Mouse (Mus musculus): Measurements from ENCODE around the gene Gsg1l. TPM values are rescaled to one million over a fixed set of nuclear protein-coding genes. Genes with fewer than 3 reads are reported as not detected.

Gene Gsg1l
- total RNA-seq, 2 experiments from 2014 or later = 14.3 to 14.4 TPM

GRCm38 (mm10) chr7:125989489-125989888, 92.7 kb downstream of the Gsg1l start:
- DNase-seq (ENCODE audit: extremely low spot score in 1 of 2, low spot score in 1 of 2) = no peak

- no peak for DNase-seq (ENCODE audit: extremely low spot score in 1 of 2, low spot score in 1 of 2)
Observed at GRCm38 (mm10) chr7:125988326-125988725, 93.9 kb downstream of the Gsg1l start.

- no peak for DNase-seq (ENCODE audit: extremely low spot score in 1 of 2, low spot score in 1 of 2)
Observed at GRCm38 (mm10) chr7:125987117-125987516, 95.1 kb downstream of the Gsg1l start.

GRCm38 (mm10) chr7:125985565-125985964, 96.6 kb downstream of the Gsg1l start:
- no peak for DNase-seq (ENCODE audit: extremely low spot score in 1 of 2, low spot score in 1 of 2)

- no peak for DNase-seq (ENCODE audit: extremely low spot score in 1 of 2, low spot score in 1 of 2)
Observed at GRCm38 (mm10) chr7:125983902-125984841, 98.0 kb downstream of the Gsg1l start.

DNA sequence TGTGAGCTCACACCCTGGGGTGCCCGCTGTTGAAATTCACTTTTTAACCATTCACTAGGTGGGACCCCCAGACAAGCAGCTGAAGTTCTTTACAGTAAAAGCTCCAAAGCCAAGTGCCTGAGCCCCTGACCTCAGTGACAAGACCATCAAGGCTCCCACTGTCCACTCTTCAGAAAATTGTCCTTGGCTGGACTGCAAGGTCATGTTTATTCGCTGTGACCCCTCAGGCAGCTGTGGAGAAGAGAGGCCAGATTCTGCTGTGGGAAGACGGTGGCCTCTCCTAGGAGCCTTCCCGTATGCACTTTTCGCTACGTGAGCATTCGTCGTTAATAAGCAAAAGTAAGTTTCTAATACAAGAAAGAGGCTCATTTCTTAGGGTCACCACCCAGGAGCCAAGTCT, 102.6 kb downstream of the Gsg1l start:
- DNase-seq (ENCODE audit: extremely low spot score in 1 of 2, low spot score in 1 of 2) = no peak

DNA sequence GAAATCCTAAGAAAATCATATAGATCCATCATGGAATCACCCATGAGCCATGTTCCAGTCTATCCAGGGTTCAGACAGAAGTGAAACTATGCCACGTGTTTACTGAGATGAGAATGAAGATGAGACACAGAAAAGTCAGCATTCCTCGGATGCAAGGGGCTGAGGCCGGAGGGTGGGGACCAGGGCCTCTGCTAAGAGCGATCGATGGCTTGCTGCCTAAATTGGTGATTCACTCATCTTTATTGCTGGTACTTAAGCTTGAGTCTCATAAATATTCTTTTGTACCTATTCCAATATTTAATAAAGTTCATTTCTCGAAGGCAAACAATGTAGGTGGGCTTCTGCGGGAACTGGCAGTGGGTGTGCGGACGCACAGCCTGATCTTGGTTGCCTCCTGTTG, 105.5 kb downstream of the Gsg1l start:
- DNase-seq (ENCODE audit: extremely low spot score in 1 of 2, low spot score in 1 of 2) = no peak

DNA sequence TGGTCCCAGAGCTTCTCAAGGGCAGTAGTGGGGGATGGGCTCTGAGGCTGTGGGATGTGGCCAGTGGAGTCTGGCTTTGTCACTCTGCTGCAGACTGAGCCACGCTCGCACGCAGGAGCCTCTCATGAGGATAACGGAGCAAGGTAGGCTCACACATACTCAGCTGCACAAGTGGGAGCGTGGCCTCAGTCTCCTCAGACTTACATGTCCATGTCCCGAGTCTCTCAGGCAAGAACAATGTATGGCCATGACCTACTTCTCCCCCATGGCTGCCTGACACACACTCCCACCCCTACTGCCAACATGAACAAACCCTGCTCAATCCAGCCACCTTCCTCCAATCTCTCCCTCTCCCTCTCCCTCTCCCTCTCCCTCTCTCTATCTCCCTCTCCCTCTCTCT, 106.8 kb downstream of the Gsg1l start:
- DNase-seq (ENCODE audit: extremely low spot score in 1 of 2, low spot score in 1 of 2) = no peak

- DNase-seq (ENCODE audit: extremely low spot score in 1 of 2, low spot score in 1 of 2) = no peak
Observed at GRCm38 (mm10) chr7:125973874-125974273, 108.3 kb downstream of the Gsg1l start.

- no peak for DNase-seq (ENCODE audit: extremely low spot score in 1 of 2, low spot score in 1 of 2)
Observed at GRCm38 (mm10) chr7:125972776-125973175, 109.4 kb downstream of the Gsg1l start.

- DNase-seq (ENCODE audit: extremely low spot score in 1 of 2, low spot score in 1 of 2) = no peak
Observed at GRCm38 (mm10) chr7:125972174-125972672, 110.0 kb downstream of the Gsg1l start.

GRCm38 (mm10) chr7:125969076-125969475, 113.1 kb downstream of the Gsg1l start:
- DNase-seq (ENCODE audit: extremely low spot score in 1 of 2, low spot score in 1 of 2) = no peak

- DNase-seq (ENCODE audit: extremely low spot score in 1 of 2, low spot score in 1 of 2) = no peak
Observed at GRCm38 (mm10) chr7:125966402-125967261, 115.6 kb downstream of the Gsg1l start.

DNA sequence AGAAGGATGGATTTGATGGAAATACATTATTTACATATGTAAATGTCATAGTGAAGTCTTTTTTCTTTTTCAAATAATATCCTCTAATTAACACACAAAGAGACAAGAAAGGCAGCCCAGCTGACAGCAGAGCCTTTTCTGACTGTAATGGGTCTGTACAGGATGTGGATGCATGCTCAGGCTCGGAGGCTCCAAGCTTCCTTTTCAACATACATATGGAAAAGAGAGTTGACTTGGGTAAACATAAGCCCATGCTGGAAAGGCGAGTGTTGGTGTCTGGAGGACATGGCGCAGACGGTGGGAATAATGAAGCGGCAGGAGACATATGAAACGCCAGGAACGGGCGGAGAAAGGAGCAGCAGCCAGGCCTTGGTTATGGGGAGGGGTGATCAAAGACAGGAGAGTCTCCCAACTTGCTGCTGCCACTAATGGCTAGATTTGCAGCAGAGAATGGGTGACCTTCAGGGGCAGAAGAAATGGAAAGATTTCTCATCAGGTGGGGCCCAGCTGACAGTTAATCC, 118.1 kb downstream of the Gsg1l start:
- no peak for DNase-seq (ENCODE audit: extremely low spot score in 1 of 2, low spot score in 1 of 2)

DNA sequence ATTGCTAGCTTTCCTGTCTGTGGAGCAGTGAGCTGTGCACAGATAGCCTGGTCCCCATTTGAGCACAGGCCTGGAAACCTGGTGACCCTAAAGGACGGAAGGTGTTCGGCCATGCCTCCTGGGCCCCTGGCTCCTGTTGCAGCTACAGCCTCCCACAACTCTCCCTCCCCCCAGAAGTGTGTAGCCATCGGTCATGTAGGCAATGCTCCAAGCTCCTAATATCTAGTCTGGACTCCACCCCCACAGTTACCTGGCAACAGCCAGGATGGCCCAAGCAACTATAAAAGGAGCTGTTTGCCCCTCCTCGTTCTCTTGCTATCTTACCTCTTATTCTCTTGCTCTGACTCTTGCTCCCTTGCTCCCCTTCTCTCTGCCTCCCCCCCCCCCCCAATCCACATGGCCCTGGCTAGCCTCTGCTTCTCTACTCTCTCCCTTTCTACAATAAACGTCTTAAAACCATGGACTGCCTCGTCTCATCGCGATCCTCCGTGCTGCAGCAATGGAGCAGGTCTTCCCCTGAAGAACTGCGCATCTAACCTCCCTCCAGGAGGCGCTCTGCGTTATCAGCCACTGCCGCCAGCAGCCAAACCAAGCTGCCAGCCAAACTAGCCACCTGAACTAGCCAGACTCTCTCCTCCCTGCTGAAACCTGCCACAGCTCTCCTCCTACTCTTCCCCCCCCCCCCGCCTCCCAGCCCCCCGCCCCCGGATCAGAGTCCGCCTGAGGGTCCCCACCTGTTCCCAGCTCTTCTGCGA, 122.7 kb downstream of the Gsg1l start:
- DNase-seq (ENCODE audit: extremely low spot score in 1 of 2, low spot score in 1 of 2) = no peak

DNA sequence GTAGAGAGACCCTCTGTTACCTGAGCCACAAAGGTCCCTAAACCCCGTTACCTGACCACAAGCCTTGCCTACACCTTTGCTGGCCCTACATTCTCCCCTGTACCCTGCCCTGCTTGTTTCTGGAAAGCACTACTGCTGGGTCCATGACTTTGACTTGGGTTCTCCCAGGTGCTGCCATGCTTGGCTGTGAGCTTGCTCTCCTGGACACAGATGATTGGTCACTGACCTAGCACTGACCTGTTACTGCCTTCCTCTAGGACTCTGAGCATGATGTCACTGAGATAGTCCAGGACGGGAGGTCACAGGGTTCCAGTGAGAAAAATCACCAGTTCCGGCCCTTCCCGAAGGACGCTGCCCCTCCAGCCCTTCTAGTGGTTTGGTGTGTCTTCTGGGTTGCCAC, 123.4 kb downstream of the Gsg1l start:
- no peak for DNase-seq (ENCODE audit: extremely low spot score in 1 of 2, low spot score in 1 of 2)

- no peak for DNase-seq (ENCODE audit: extremely low spot score in 1 of 2, low spot score in 1 of 2)
Observed at GRCm38 (mm10) chr7:125954994-125955393, 127.2 kb downstream of the Gsg1l start.

DNA sequence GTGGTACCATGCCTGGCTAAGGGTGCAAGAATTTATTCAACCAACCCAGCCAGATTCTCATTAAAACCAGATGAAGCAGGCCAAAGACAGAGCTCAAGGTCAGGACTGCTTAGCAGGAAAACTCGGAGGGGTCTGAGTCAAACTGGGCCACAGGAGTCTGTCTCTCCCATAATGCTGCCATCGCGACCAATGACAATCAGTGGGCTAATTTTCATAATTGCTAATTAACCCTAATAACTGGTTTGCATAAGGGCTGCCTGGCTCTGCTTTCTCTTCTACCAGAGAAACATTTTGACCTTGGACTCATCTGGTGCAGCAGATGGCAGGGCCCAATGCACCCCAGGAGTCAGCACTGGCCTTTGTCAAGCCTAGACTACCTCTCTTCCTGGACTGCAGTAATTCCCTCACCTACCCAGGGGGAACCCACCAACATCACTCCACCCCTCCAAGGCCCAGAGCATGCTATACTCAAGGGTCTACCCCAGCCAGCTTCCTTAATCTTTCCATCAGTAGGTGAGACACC, 127.8 kb downstream of the Gsg1l start:
- no peak for DNase-seq (ENCODE audit: extremely low spot score in 1 of 2, low spot score in 1 of 2)

DNA sequence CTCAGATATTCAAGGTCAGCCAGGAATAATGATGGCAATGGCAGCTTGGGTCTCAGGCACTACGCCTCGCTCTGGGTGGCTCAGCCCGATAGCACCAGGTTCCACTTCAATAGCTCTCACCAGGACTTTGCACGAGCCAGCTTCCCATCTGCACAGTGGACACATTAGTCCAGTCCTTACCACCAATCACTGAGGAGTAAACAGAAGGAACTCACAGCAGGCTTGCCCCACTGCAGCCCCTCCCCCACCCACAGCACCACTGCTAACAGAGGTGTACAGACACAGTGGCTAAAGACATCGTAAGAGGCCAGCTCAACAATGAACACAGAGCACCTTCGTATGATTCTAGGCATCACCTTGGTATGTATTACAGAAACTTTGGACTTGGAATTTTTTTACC, 128.4 kb downstream of the Gsg1l start:
- no peak for DNase-seq (ENCODE audit: extremely low spot score in 1 of 2, low spot score in 1 of 2)

GRCm38 (mm10) chr7:125951911-125952310, 130.3 kb downstream of the Gsg1l start:
- DNase-seq (ENCODE audit: extremely low spot score in 1 of 2, low spot score in 1 of 2) = no peak
